Mouse (Mus musculus) liver, postnatal 0 days (tissue): Measurements from ENCODE around the gene Hhat.

ENCODE experiments used
- CTCF ChIP-seq: sonication (generic); IDR thresholded peaks from 2 replicates; pipeline ENCODE4 v1.5.1; 2016; ENCODE audit warnings: antibody characterized with exemption, low read depth
- EP300 ChIP-seq: IDR thresholded peaks from 2 replicates; pipeline ENCODE4 v1.6.1; 2016; ENCODE audit warnings: antibody characterized with exemption, low read depth, mild to moderate bottlenecking

GRCm38 (mm10) chr1:192789828-192790227 lies 18.8 kb upstream of the Hhat start:
- TF ChIP-seq CTCF (no peak), EP300 (no peak)
